Mouse (Mus musculus): ENCODE results near the gene Sart1. TPM values are rescaled to one million over a fixed set of nuclear protein-coding genes. Genes with fewer than 3 reads are reported as not detected.
"Not testable (repeated sequence)": the region's sequence is repeated elsewhere in the genome, so short reads cannot be mapped to it uniquely, and the experiment has no call there.

Sart1 gene
- total RNA-seq, 2 experiments from 2014 or later = 84.0 to 85.4 TPM

GRCm38 (mm10) chr19:5384715-5385114, 3.8 kb downstream of the Sart1 start:
- DNase-seq (ENCODE audit: low spot score in 2 of 2) = no peak
- intact Hi-C loops (cut with DNase I) = no loop called here

DNA sequence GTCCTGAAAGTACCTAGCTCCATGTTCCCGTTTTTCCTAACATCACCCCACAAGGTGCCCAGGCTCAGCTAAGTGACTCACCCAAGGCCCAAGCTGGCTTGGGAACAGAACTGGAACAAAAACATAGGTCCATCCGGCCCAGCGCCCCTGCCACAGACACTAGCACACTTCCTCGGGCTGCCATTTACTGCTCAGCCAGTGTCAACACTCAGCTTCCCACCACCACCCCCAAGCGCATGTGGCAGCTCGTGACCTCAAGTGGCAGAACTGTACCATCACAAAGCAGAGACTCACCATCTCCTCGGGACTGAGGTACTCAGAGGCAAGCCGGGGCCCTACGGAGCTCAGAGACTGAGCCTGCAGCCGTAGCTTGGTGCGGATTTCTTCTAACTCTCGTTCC, 5.2 kb downstream of the Sart1 start:
- intact Hi-C loops (cut with DNase I) = no loop called here
- no peak for DNase-seq (ENCODE audit: low spot score in 2 of 2)

GRCm38 (mm10) chr19:5377446-5377845, 11.1 kb downstream of the Sart1 start:
- intact Hi-C loops (cut with DNase I) = no loop called here
- DNase-seq (ENCODE audit: low spot score in 2 of 2) = no peak

GRCm38 (mm10) chr19:5374748-5375147, 13.8 kb downstream of the Sart1 start:
- intact Hi-C loops (cut with DNase I) = no loop called here
- no peak for DNase-seq (ENCODE audit: low spot score in 2 of 2)

DNA sequence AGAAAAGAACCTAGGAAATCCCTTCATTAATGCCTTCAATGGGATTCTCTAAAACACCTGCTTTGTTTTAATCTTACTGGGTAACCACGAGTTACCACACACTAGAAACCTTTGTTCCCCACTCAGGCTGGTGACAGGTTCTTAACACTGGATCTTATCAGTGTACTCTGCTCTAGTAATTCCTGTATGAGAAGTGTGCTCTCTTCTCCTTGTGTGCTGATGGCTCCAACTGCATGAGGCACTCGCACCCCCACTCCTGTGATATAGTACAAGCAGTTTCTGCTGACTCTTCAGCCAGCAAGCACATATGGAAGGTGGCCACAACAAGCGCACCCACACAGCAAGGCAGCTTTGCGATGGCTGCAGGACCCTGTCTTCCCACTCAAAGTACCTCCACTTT, 14.3 kb downstream of the Sart1 start:
- DNase-seq (ENCODE audit: low spot score in 2 of 2) = no peak
- intact Hi-C loops (cut with DNase I) = no loop called here

DNA sequence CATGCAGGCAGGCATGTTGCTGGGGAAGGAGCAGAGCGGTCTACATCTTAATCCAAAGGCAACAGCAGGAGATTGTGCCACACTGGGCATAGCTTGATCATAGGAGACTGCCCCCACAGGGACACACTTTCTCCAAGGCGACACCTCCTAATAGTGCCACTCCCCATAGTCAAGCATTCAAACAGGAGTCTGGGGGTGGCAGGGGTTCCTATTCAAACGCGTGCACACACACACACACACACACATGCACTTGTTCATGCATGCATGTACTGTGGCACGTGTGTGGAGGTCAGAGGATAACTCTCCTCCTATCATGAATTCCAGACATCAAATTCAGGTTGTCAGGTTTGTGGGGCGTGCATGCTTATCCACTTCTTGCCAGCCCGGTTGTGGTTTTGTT, 15.8 kb downstream of the Sart1 start:
- intact Hi-C loops (cut with DNase I) = no loop called here
- no peak for DNase-seq (ENCODE audit: low spot score in 2 of 2)

DNA sequence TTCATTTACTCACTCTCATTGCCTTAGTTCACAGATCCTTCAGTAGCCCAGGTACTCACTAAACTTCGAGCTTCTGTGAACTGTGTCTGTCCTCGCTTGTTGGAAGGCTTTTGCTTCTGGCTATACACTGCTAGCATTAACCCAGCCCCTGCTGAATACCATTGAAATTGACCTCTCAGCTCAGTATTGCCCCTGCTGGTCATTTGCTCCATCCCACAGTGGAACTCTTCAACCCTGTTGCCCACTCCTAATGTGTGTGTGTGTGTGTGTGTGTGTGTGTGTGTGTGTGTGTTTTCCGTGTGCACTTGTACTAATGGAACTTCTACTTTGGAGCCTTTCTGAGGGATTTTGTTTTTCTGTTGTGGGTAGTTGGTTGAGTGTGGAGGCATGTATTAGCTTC, 17.6 kb downstream of the Sart1 start:
- DNase-seq (ENCODE audit: low spot score in 2 of 2) = no peak
- intact Hi-C loops (cut with DNase I) = no loop called here

GRCm38 (mm10) chr19:5367455-5367854, 21.0 kb downstream of the Sart1 start:
- intact Hi-C loops (cut with DNase I) = no loop called here

GRCm38 (mm10) chr19:5367053-5367359, 21.5 kb downstream of the Sart1 start, which contains the start of gene Banf1:
Gene Banf1, minus strand, starts transcription at chr19:5367168.
- intact Hi-C loops (cut with DNase I) = no loop called here
- no peak for DNase-seq (ENCODE audit: low spot score in 2 of 2)

More at GRCm38 (mm10) chr19:5367455-5367854, 21.0 kb downstream of the Sart1 start:
- DNase-seq (ENCODE audit: low spot score in 2 of 2) = no peak

DNA sequence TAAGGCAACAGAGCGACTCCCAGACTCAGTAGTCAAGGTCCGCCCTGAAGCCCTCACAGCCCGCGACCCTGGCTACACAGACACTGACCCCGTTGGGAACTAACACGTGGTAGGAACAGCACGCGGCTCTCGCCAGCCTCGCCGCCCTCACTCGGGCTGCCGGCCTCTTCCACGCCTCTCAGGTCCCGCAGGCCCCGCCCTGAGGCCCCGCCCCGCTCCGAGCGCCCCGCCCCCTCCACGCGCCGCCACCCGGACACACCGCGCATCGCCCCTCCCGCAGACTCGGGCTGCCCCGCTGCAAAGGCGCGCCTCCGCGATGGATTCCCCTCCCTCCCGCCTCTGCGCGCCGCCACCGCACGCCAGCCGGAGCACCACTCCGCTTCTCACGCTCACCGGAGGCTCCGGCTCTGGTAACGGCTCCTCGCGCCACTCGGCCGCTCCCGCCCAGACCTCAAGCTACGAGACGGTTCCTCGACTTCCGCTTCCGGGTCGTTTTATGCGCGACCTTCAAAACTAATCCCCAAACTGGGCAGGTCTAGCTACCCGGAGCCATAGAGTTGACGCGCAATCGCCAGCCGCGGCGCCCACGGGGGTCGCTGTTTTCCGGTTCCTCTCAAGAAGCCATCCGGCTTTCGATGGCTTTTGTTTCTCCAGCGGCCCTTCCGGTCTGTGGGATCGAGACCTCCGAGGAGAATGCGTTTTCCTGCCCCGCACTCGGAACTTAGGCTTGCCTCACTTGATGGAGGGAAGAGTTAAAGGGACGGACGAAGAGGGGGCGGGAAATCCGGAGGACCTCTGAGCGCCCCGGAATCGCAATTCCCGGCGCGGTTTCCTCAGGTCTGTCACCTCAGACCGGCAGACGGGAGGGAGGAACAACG, 22.1 kb downstream of the Sart1 start, which contains the start of gene Eif1ad:
TSS of gene Eif1ad (plus strand) at position 567 of the 878 bp plus-strand sequence.
- peak; percentile 95 to 96 for DNase-seq (ENCODE audit: low spot score in 2 of 2)
- intact Hi-C loops (cut with DNase I) = loop anchor here (1.0 kb wide), 1 partner anchor 22 kb away; the partner anchor contains the start of gene Sart1

GRCm38 (mm10) chr19:5365751-5366150, 22.8 kb downstream of the Sart1 start:
- no peak for DNase-seq (ENCODE audit: low spot score in 2 of 2)
- intact Hi-C loops (cut with DNase I) = loop anchor here (1.0 kb wide), 1 partner anchor 23 kb away; the partner anchor contains the start of gene Sart1

- no peak for DNase-seq (ENCODE audit: low spot score in 2 of 2)
- intact Hi-C loops (cut with DNase I) = no loop called here
Observed at GRCm38 (mm10) chr19:5364124-5364523, 24.4 kb downstream of the Sart1 start.

- no peak for DNase-seq (ENCODE audit: low spot score in 2 of 2)
- intact Hi-C loops (cut with DNase I) = no loop called here
Observed at GRCm38 (mm10) chr19:5362186-5362585, 26.3 kb downstream of the Sart1 start.

- intact Hi-C loops (cut with DNase I) = no loop called here
Observed at GRCm38 (mm10) chr19:5356080-5356479, 32.4 kb downstream of the Sart1 start.

DNA sequence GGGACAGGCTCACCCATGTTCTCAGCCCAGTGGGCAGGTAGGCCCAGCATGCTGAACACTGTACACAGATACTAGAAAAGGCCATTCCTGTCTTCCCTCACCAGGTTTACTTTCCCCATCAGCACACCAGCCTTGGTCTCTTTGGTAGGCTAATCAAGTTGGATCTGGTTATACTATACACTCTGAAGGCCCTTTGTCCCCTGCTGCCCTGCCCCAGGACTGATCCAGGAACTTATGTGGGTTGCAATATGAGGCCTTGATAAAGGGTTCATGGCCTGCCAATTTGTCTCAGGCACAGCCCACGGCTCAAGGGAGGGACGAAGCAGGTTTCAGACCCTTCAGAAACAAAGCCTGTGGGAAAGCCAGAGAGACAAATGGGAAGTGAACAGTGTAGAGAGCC, 34.9 kb downstream of the Sart1 start:
- intact Hi-C loops (cut with DNase I) = no loop called here
- DNase-seq (ENCODE audit: low spot score in 2 of 2) = no peak

More at GRCm38 (mm10) chr19:5356080-5356479, 32.4 kb downstream of the Sart1 start:
- DNase-seq (ENCODE audit: low spot score in 2 of 2) = no peak

DNA sequence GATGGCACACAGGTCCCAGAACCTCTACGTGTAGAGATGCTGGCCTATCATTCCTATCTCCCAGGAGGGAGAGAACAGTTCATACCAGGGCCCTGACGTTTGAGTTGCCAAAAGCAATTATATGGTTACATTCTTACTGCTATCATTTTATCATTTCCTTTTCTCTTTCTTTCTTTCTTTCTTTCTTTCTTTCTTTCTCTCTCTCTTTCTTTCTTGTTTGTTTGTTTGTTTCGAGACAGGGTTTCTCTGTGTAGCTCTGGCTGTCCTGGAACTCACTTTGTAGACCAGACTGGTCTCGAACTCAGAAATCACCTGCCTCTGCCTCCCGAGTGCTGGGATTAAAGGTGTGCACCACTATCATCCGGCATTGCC, 39.0 kb downstream of the Sart1 start, which contains the start of gene Cst6:
TSS of gene Cst6 (minus strand) at position 73 of the 372 bp plus-strand sequence.
- DNase-seq (ENCODE audit: low spot score in 2 of 2) = not testable (repeated sequence)
- intact Hi-C loops (cut with DNase I) = loop anchor here (5.0 kb wide), 1 partner anchor 42 kb away; no protein-coding TSS in a partner anchor

DNA sequence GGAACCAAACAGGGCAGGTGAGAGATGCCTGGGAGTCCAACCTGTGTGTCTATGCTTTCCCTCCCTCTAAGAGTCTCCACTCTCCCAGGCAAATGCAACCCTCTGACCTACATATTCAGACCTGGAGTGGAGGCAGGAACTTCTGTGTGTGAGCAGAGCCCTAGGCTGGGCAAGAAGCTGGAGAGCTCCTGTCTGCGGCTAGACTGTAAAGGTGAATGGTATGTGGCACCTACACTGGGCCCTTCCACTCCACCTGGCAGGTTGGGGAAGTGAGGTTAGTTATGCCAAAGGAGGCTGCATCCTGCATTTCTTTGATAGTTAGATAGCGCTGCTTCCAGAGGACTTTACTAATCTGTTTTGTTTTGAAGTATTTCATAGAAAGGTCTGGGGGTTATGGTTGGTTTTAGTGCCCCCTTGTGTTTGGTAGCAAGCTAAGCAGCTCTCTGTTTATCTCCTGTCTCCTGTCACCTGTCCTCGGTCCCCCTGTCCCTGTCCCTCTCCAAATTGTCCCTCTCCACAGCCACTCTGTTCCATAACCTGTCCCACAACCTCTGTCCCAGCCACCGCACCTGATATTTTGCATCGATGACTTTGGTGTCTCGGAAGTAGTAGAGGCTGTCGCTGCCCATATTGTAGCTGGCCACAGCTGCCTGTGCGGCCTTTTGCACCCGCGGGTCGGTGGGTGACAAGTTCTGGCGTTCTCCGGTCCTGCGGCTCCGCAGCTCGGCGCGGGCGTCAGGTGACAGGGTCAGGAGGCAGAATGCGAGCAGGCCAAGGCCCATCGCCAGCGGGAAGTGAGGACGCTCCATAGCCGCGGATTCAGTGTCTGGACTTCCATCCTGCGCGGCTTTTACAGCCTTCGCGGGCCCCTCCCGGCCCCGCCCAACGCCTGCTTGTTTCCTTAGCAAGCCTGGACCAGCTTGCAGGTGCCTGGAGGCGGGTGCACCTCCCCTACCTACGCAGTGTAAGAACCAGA, 39.7 kb downstream of the Sart1 start:
- intact Hi-C loops (cut with DNase I) = loop anchor here (5.0 kb wide), 1 partner anchor 42 kb away; no protein-coding TSS in a partner anchor
- peak; percentile 11 to 18 for DNase-seq (ENCODE audit: low spot score in 2 of 2)

GRCm38 (mm10) chr19:5348064-5348463, 40.4 kb downstream of the Sart1 start:
- intact Hi-C loops (cut with DNase I) = loop anchor here (5.0 kb wide), 1 partner anchor 41 kb away; no protein-coding TSS in a partner anchor
- no peak for DNase-seq (ENCODE audit: low spot score in 2 of 2)

DNA sequence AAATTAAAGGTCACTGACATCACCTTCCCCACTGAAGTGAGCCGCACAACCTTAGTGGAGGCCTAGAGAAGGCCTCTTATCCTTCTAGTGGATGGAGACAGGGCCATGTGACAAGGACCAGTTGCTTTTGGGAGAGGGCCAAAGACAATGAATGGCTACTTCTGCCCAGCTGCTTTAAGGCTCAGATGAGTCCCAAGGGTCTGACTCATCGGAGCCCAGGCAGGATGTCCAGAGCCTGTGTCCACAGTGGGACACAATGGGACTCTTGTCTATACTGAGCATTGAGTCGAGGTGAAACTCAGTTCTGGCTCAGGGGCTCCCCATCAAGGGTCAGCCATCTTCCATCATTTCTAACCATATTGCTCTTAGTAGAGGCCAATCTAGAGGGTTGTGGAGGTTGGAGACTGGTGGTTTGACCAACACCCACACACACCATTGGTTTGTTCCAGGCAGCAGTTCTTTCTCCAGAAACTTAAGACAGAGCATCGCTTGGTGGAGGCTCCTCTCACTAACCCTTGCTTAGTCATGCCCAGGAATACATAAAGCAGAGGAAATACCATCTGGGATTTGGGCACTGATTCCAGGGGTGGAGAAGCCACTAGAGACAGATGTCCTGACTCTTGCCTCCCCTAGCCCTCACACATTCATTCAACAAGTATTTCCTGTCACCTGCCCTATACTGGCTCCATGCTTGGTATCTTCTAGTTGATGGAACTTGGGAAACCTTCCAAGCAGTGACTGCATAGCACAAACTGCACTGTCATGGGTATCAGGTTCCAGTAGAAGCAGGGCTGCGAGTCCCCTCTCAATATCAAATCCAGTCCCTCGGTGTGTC, 43.0 kb downstream of the Sart1 start:
- DNase-seq (ENCODE audit: low spot score in 2 of 2) = no peak
- intact Hi-C loops (cut with DNase I) = loop anchor here (5.0 kb wide), 1 partner anchor 38 kb away; no protein-coding TSS in a partner anchor
